13 mouse cellular contexts compared by ENCODE assay signal in genomic region chr9:122078456-122078855, GRCm38 (mm10). TPM values are rescaled to one million over a fixed set of nuclear protein-coding genes. Genes with fewer than 3 reads are reported as not detected.
DNase-seq lines count a peak whose midpoint lies in the region; ATAC-seq and TF ChIP-seq lines count a peak whose summit lies in the region.
"Had no signal": no experiment of that assay in that cellular context is flagged by ENCODE, and none has a peak within 500 bp of the region (broad histone marks: within the 10 kb centered on the region; RNA-seq: fewer than 3 reads in every experiment).

No protein-coding gene starts in this region.

- H3K36me3 ChIP-seq in forebrain, embryonic 15.5 days, result no peaks in the 10 kb centered on the region
- H3K36me3 ChIP-seq in forebrain, embryonic 11.5 days (ENCODE audit: control insufficient read depth, insufficient read depth, low read length), result no peaks in the 10 kb centered on the region
- no peaks in the 10 kb centered on the region for H3K36me3 ChIP-seq in hindbrain, embryonic 14.5 days (replicated peaks; ENCODE audit: control insufficient read depth, insufficient read depth)
- H3K36me3 ChIP-seq in hindbrain, embryonic 13.5 days, result no peaks in the 10 kb centered on the region
- H3K36me3 ChIP-seq in CH12.LX (replicated peaks in 1 of 2; ENCODE audit: control insufficient read depth in 1 of 2, insufficient read depth in 1 of 2, low read length in 1 of 2), result no peaks in the 10 kb centered on the region
- H3K36me3 ChIP-seq: embryonic facial prominence, embryonic 15.5 days; intestine, embryonic 15.5 days had no signal

- H3K79me2 ChIP-seq in CH12.LX (replicated peaks; ENCODE audit: control insufficient read depth, extremely low read depth, insufficient read depth, poor library complexity, severe bottlenecking), result no peaks in the 10 kb centered on the region

- no peak for TF ChIP-seq POLR2A in CH12.LX (IDR thresholded peaks at IDR 0.05; ENCODE audit: low read depth, low read length)

- TF ChIP-seq CTCF in CH12.LX (conservative IDR thresholded peaks at IDR 0.05 in 1 of 2, IDR thresholded peaks at IDR 0.05 in 1 of 2; ENCODE audit: low read depth in 2 of 2, low read length in 2 of 2), result no peak

- no peaks in the 10 kb centered on the region for H3K27me3 ChIP-seq in forebrain, embryonic 15.5 days
- no peaks in the 10 kb centered on the region for H3K27me3 ChIP-seq in forebrain, embryonic 11.5 days (ENCODE audit: control insufficient read depth, insufficient read depth, low read length)
- no peaks in the 10 kb centered on the region for H3K27me3 ChIP-seq in hindbrain, embryonic 14.5 days (ENCODE audit: control insufficient read depth, insufficient read depth, low read length)
- H3K27me3 ChIP-seq in hindbrain, embryonic 13.5 days, result no peaks in the 10 kb centered on the region
- H3K27me3 ChIP-seq in CH12.LX (replicated peaks), result no peaks in the 10 kb centered on the region
- H3K27me3 ChIP-seq: embryonic facial prominence, embryonic 15.5 days; intestine, embryonic 15.5 days had no signal

- DNase-seq in forebrain, embryonic 11.5 days (ENCODE audit: low spot score), result no peak
- no peak for DNase-seq in hindbrain, embryonic 14.5 days (ENCODE audit: low spot score)
- DNase-seq in CH12.LX (ENCODE audit: extremely low read depth), result peak; percentile 15
- peak; percentile 25 for DNase-seq in right cerebral cortex, adult 18-20 months
- DNase-seq in embryo, embryonic 11 days, result no peak
- DNase-seq: lung, postnatal 14 days; retina, postnatal 1 day; thymus, postnatal 25 days had no signal

- H3K4me1 ChIP-seq in forebrain, embryonic 15.5 days, result peaks cover 8% of the 10 kb centered on the region; the same call in 1 of the 2 replicates
- H3K4me1 ChIP-seq in forebrain, embryonic 11.5 days (replicated peaks; ENCODE audit: control insufficient read depth, insufficient read depth, low read length), result no peaks in the 10 kb centered on the region
- H3K4me1 ChIP-seq in hindbrain, embryonic 14.5 days (replicated peaks; ENCODE audit: control insufficient read depth, insufficient read depth, low read length), result no peaks in the 10 kb centered on the region
- peaks cover 6% of the 10 kb centered on the region; the same call in 1 of the 2 replicates for H3K4me1 ChIP-seq in hindbrain, embryonic 13.5 days (replicated peaks)
- H3K4me1 ChIP-seq in CH12.LX (ENCODE audit: control insufficient read depth in 1 of 2, insufficient read depth in 2 of 2), result peaks cover 0 to 3% of the 10 kb centered on the region in 2 experiments; a peak in 1 of 4 replicates
- H3K4me1 ChIP-seq: embryonic facial prominence, embryonic 15.5 days; intestine, embryonic 15.5 days had no signal

- in situ Hi-C loops in CH12.LX (cut with MboI; ENCODE audit: low pct_ligation_motif_present, low pct_unique_long_range_greater_than_20kb, low sequenced_read_pairs), result no loop called here

- H3K9me3 ChIP-seq in forebrain, embryonic 15.5 days, result no peaks in the 10 kb centered on the region
- H3K9me3 ChIP-seq in forebrain, embryonic 11.5 days (ENCODE audit: control insufficient read depth, low read length), result no peaks in the 10 kb centered on the region
- no peaks in the 10 kb centered on the region for H3K9me3 ChIP-seq in hindbrain, embryonic 14.5 days (ENCODE audit: control insufficient read depth, low read length)
- no peaks in the 10 kb centered on the region for H3K9me3 ChIP-seq in hindbrain, embryonic 13.5 days
- H3K9me3 ChIP-seq in CH12.LX (replicated peaks; ENCODE audit: low read length), result no peaks in the 10 kb centered on the region
- H3K9me3 ChIP-seq: embryonic facial prominence, embryonic 15.5 days; intestine, embryonic 15.5 days had no signal

- WGBS in forebrain, embryonic 15.5 days, result 58% methylated on average over 5 of the region's 5 CpGs
- WGBS in forebrain, embryonic 11.5 days, result 82% methylated on average over 5 of the region's 5 CpGs
- WGBS in hindbrain, embryonic 14.5 days, result 80% methylated on average over 5 of the region's 5 CpGs
- WGBS in hindbrain, embryonic 13.5 days, result 68% methylated on average over 5 of the region's 5 CpGs

- peak overlapping the region; percentile 15; the same call in 1 of the 2 replicates for H3K27ac ChIP-seq in forebrain, embryonic 15.5 days (replicated peaks)
- no peak overlapping the region for H3K27ac ChIP-seq in forebrain, embryonic 11.5 days (ENCODE audit: low read depth, low read length)
- 0 out of 2 replicates have a peak overlapping the region, but pooled peaks have one; percentile 24 for H3K27ac ChIP-seq in hindbrain, embryonic 14.5 days
- no peak overlapping the region for H3K27ac ChIP-seq in hindbrain, embryonic 13.5 days
- H3K27ac ChIP-seq in CH12.LX (ENCODE audit: insufficient read depth, low read depth), result no peak overlapping the region
- H3K27ac ChIP-seq: embryonic facial prominence, embryonic 15.5 days; intestine, embryonic 15.5 days; kidney, postnatal 0 days had no signal

- H3K9ac ChIP-seq in forebrain, embryonic 15.5 days (replicated peaks), result no peak overlapping the region
- no peak overlapping the region for H3K9ac ChIP-seq in forebrain, embryonic 11.5 days (ENCODE audit: low read length)
- H3K9ac ChIP-seq in hindbrain, embryonic 14.5 days, result no peak overlapping the region
- no peak overlapping the region for H3K9ac ChIP-seq in hindbrain, embryonic 13.5 days
- H3K9ac ChIP-seq in CH12.LX (ENCODE audit: insufficient read depth, low read depth), result no peak overlapping the region
- H3K9ac ChIP-seq: embryonic facial prominence, embryonic 15.5 days; intestine, embryonic 15.5 days had no signal

- TF ChIP-seq RAD21 in CH12.LX (IDR thresholded peaks at IDR 0.05; ENCODE audit: low read depth, low read length), result no peak

- no peak for ATAC-seq in forebrain, embryonic 15.5 days (replicated peaks)
- ATAC-seq in forebrain, embryonic 11.5 days (replicated peaks; ENCODE audit: low FRiP score), result no peak
- ATAC-seq in hindbrain, embryonic 14.5 days (ENCODE audit: low FRiP score), result no peak
- no peak for ATAC-seq in hindbrain, embryonic 13.5 days (ENCODE audit: low FRiP score)
- ATAC-seq: intestine, embryonic 15.5 days had no signal

- no peak for TF ChIP-seq EP300 in CH12.LX (IDR thresholded peaks at IDR 0.05; ENCODE audit: low read length)

- H3K4me3 ChIP-seq in forebrain, embryonic 15.5 days, result no peak overlapping the region
- no peak overlapping the region for H3K4me3 ChIP-seq in forebrain, embryonic 11.5 days (ENCODE audit: low read depth, low read length)
- H3K4me3 ChIP-seq in hindbrain, embryonic 14.5 days (replicated peaks; ENCODE audit: low read length), result no peak overlapping the region
- no peak overlapping the region for H3K4me3 ChIP-seq in hindbrain, embryonic 13.5 days
- no peak overlapping the region for H3K4me3 ChIP-seq in CH12.LX (replicated peaks in 1 of 3; ENCODE audit: low read depth in 2 of 3, low read length in 2 of 3, poor library complexity in 1 of 3)
- H3K4me3 ChIP-seq: embryonic facial prominence, embryonic 15.5 days; intestine, embryonic 15.5 days had no signal

- dilution Hi-C loops in CH12.LX (cut with MboI; ENCODE audit: extremely low pct_ligation_motif_present, extremely low pct_unique_long_range_greater_than_20kb, low sequenced_read_pairs), result no loop called here

- no peak overlapping the region for H3K4me2 ChIP-seq in forebrain, embryonic 15.5 days (replicated peaks)
- no peak overlapping the region for H3K4me2 ChIP-seq in forebrain, embryonic 11.5 days (ENCODE audit: low read depth, low read length, severe bottlenecking)
- no peak overlapping the region for H3K4me2 ChIP-seq in hindbrain, embryonic 14.5 days (replicated peaks)
- no peak overlapping the region for H3K4me2 ChIP-seq in hindbrain, embryonic 13.5 days
- no peak overlapping the region for H3K4me2 ChIP-seq in CH12.LX (ENCODE audit: insufficient read depth, low read depth, poor library complexity, severe bottlenecking)
- H3K4me2 ChIP-seq: embryonic facial prominence, embryonic 15.5 days; intestine, embryonic 15.5 days had no signal

TF ChIP-seq in CH12.LX, 34 proteins besides CTCF, POLR2A, EP300 and RAD21:
- TF ChIP-seq USF2 (conservative IDR thresholded peaks at IDR 0.05; ENCODE audit: low read depth, low read length) (no peak), BHLHE40 (IDR thresholded peaks at IDR 0.05; ENCODE audit: low read depth, low read length) (no peak), SIN3A (IDR thresholded peaks at IDR 0.05; ENCODE audit: low read length) (no peak), ZMIZ1 (IDR thresholded peaks at IDR 0.05; ENCODE audit: low read depth, low read length) (no peak), ELF1 (IDR thresholded peaks at IDR 0.05; ENCODE audit: low read depth, low read length) (no peak), MAX (IDR thresholded peaks at IDR 0.05; ENCODE audit: low read length) (no peak), MXI1 (IDR thresholded peaks at IDR 0.05; ENCODE audit: low read depth, low read length) (no peak), MEF2A (IDR thresholded peaks at IDR 0.05; ENCODE audit: borderline replicate concordance, low read depth, low read length) (peak; percentile 94), UBTF (IDR thresholded peaks at IDR 0.05; ENCODE audit: low read depth, low read length) (no peak), NELFE (IDR thresholded peaks at IDR 0.05; ENCODE audit: low read depth, low read length) (no peak), MAFK (IDR thresholded peaks at IDR 0.05; ENCODE audit: insufficient replicate concordance, low read length) (no peak), CHD1 (IDR thresholded peaks at IDR 0.05; ENCODE audit: low read depth, low read length) (no peak), JUN (IDR thresholded peaks at IDR 0.05; ENCODE audit: insufficient read depth, low read depth, low read length) (peak; percentile 84), GABPA (IDR thresholded peaks at IDR 0.05; ENCODE audit: insufficient replicate concordance, low read depth, low read length) (no peak), JUND (conservative IDR thresholded peaks at IDR 0.05; ENCODE audit: low read depth, low read length) (peak; percentile 83)
TF ChIP-seq in CH12.LX: peak in this region for 3.

RNA-seq across cellular contexts. Expression of gene Snrk, which starts 38.6 kb away (rescaled TPM):
- polyA plus RNA-seq in forebrain, embryonic 15.5 days (2015; fragmentation: Nextera tagmentation; extraction: Ambion mirVana), result 73.0 and 84.7 TPM in 2 replicates
- 31.5 and 42.4 TPM in 2 replicates for polyA plus RNA-seq in forebrain, embryonic 11.5 days (2014; fragmentation: Nextera tagmentation; extraction: Ambion mirVana)
- 58.5 and 65.1 TPM in 2 replicates for polyA plus RNA-seq in hindbrain, embryonic 14.5 days (2014; fragmentation: Nextera tagmentation; extraction: Ambion mirVana)
- polyA plus RNA-seq in hindbrain, embryonic 13.5 days (2015; fragmentation: Nextera tagmentation; extraction: Ambion mirVana), result 56.2 and 61.3 TPM in 2 replicates
- total RNA-seq in CH12.LX (2012; rRNA removed), result 10.5 and 13.1 TPM in 2 replicates
- 6.0 and 6.1 TPM in 2 replicates for total RNA-seq in CH12.LX (2014; rRNA removed)
- 6.7 and 7.0 TPM in 2 replicates for polyA plus RNA-seq in CH12.LX (2012; ENCODE audit: insufficient read length, low read depth)

Comparison
In these comparisons a context has a peak if more than half of its experiments do, and no peak if none do; other contexts are left out.
1. H3K27ac ChIP-seq: peak in forebrain, embryonic 15.5 days (single experiment) and hindbrain, embryonic 14.5 days (single experiment); none in forebrain, embryonic 11.5 days (single experiment), hindbrain, embryonic 13.5 days (single experiment) and CH12.LX (single experiment).
2. DNase-seq: peak in CH12.LX (single experiment) and right cerebral cortex, adult 18-20 months (single experiment); none in forebrain, embryonic 11.5 days (single experiment), hindbrain, embryonic 14.5 days (single experiment) and embryo, embryonic 11 days (single experiment).